Mouse (Mus musculus): ENCODE data around the gene Hus1.

Hus1 gene

GRCm38 (mm10) chr11:8973166-8973565, 37.8 kb downstream of the Hus1 start, which contains the start of gene Pkd1l1:
Gene Pkd1l1 (minus strand): TSS chr11:8973266.
- no peak for DNase-seq

GRCm38 (mm10) chr11:8972093-8972492, 38.9 kb downstream of the Hus1 start:
- DNase-seq = no peak

GRCm38 (mm10) chr11:8970509-8970908, 40.5 kb downstream of the Hus1 start:
- no peak for DNase-seq

GRCm38 (mm10) chr11:8968094-8968493, 42.9 kb downstream of the Hus1 start:
- no peak for DNase-seq

GRCm38 (mm10) chr11:8958572-8958971, 52.4 kb downstream of the Hus1 start:
- no peak for DNase-seq

GRCm38 (mm10) chr11:8958108-8958507, 52.9 kb downstream of the Hus1 start:
- no peak for DNase-seq

- DNase-seq = no peak
Observed at GRCm38 (mm10) chr11:8957023-8957422, 54.0 kb downstream of the Hus1 start.

- DNase-seq = no peak
Observed at GRCm38 (mm10) chr11:8955678-8956077, 55.3 kb downstream of the Hus1 start.

- no peak for DNase-seq
Observed at GRCm38 (mm10) chr11:8949765-8950430, 61.1 kb downstream of the Hus1 start.

- no peak for DNase-seq
Observed at GRCm38 (mm10) chr11:8948871-8949270, 62.1 kb downstream of the Hus1 start.

GRCm38 (mm10) chr11:8944114-8944513, 66.9 kb downstream of the Hus1 start:
- DNase-seq = no peak

Measured in thymus, adult 18-20 months (tissue).